Mouse (Mus musculus): ENCODE results near the gene Ifnab. TPM values are rescaled to one million over a fixed set of nuclear protein-coding genes. Genes with fewer than 3 reads are reported as not detected.

The Ifnab gene
- polyA plus RNA-seq, 1 experiment from 2014 or later: not detected

DNA sequence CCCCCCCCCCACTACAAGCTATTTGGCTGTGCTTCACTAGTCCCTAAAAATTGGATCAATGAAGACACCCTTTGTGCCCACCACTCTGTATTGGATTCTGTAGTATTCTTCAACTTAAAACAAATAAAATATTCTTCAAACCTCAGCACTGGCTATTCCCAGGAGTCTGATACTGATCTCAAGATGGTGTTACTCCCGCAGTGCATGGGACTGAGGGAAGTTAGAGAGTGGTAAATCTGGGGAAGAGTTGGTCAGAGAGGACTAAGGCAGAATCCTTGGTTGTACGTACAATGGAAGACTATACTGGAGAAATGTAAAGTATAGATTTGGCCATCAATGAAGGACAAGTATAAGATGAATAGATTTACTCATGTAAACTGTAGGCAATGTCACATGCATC, 48.6 kb downstream of the Ifnab start:
- ATAC-seq (ENCODE audit: low FRiP score): 0 out of 2 replicates have a peak, but pooled peaks have one; percentile 20
- no peak overlapping the region for H3K27ac ChIP-seq (ENCODE audit: low read depth, low read length)
- H3K9me3 ChIP-seq (ENCODE audit: control insufficient read depth, low read length): no peaks in the 10 kb centered on the region
- no peak overlapping the region for H3K4me3 ChIP-seq (ENCODE audit: low read depth, low read length)
- no peak overlapping the region for H3K9ac ChIP-seq (ENCODE audit: low read depth, low read length)
- 41% methylated on average over 2 of the region's 2 CpGs for WGBS
- no peak for DNase-seq (ENCODE audit: low spot score)
- no peaks in the 10 kb centered on the region for H3K4me1 ChIP-seq (replicated peaks; ENCODE audit: control insufficient read depth, insufficient read depth, low read length)
- no peaks in the 10 kb centered on the region for H3K36me3 ChIP-seq (ENCODE audit: control insufficient read depth, insufficient read depth, low read length)
- no peak overlapping the region for H3K4me2 ChIP-seq (replicated peaks; ENCODE audit: low read depth, low read length)
- no peaks in the 10 kb centered on the region for H3K27me3 ChIP-seq (ENCODE audit: control insufficient read depth, insufficient read depth, low read length)

DNA sequence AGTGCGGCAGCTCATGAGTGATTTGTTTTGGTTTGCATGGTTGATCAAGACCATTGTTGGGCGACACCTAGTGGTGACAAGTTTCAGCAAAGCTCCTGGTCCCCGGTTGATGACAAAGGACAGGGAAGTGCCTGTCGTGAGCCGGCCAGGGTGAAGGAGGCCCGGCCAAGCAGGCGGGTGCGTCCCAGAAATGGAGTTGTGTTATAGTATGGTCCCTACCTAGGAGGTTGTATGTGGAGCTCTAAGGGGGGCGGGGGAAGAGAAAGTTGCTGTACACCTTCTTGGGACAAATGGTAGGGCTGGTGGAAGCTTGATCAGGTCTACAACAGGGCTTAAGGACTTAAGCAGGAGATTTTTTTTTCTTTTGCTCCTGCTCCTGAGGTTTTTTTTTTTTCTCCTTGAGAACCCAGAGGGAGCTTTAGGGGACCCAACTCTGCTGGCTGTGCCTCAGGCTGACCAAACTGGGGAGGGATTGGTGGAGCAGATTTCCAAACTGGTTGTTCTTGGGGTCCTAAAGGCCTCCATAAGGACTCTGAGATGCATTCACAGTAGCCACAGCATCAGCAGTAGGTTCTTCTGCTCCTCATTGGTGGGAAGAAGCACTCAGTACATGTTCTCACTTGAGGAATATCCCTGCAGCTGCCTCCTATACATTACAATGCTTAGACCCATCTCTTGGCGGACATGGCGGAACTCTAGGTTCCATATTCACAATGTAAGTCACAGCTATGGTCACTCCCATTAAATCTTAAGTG, 49.9 kb downstream of the Ifnab start:
- Histone ChIP-seq H3K36me3 (ENCODE audit: control insufficient read depth, insufficient read depth, low read length) (no peaks in the 10 kb centered on the region), H3K9ac (ENCODE audit: low read depth, low read length) (no peak overlapping the region), H3K27me3 (ENCODE audit: control insufficient read depth, insufficient read depth, low read length) (no peaks in the 10 kb centered on the region), H3K9me3 (ENCODE audit: control insufficient read depth, low read length) (no peaks in the 10 kb centered on the region), H3K4me2 (replicated peaks; ENCODE audit: low read depth, low read length) (0 out of 2 replicates have a peak overlapping the region, but pooled peaks have one; percentile 22), H3K4me1 (replicated peaks; ENCODE audit: control insufficient read depth, insufficient read depth, low read length) (no peaks in the 10 kb centered on the region), H3K4me3 (ENCODE audit: low read depth, low read length) (no peak overlapping the region), H3K27ac (ENCODE audit: low read depth, low read length) (no peak overlapping the region; the same call in 1 of the 2 replicates)
- DNase-seq (ENCODE audit: low spot score): peak; percentile 100
- peak; percentile 93 for ATAC-seq (ENCODE audit: low FRiP score)
- WGBS: 22% methylated on average over 11 of the region's 11 CpGs

DNA sequence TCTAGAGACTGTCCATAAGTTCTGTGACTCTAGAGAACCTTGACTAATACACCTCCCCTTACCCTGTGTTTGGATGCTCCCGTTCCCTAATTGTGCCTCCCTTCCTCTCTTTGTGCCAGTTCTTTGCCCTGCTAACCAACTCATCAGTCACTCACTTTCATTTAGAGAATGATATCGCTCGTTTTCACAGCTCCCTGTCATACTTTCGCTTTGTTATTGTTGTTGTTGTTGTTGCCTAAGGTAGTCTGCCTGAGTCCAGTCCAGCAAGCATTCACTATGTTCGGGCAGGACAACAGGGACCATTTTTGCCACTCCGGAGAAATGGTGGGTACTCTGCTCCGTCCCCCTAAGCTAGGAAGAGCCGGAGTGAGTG, 50.5 kb downstream of the Ifnab start:
- H3K27ac ChIP-seq (ENCODE audit: low read depth, low read length): no peak overlapping the region
- H3K27me3 ChIP-seq (ENCODE audit: control insufficient read depth, insufficient read depth, low read length): no peaks in the 10 kb centered on the region
- no peaks in the 10 kb centered on the region for H3K36me3 ChIP-seq (ENCODE audit: control insufficient read depth, insufficient read depth, low read length)
- no peak overlapping the region for H3K4me3 ChIP-seq (ENCODE audit: low read depth, low read length)
- no peaks in the 10 kb centered on the region for H3K4me1 ChIP-seq (replicated peaks; ENCODE audit: control insufficient read depth, insufficient read depth, low read length)
- no peak overlapping the region for H3K9ac ChIP-seq (ENCODE audit: low read depth, low read length)
- peak overlapping the region; percentile 22; the same call in 1 of the 2 replicates for H3K4me2 ChIP-seq (replicated peaks; ENCODE audit: low read depth, low read length)
- H3K9me3 ChIP-seq (ENCODE audit: control insufficient read depth, low read length): no peaks in the 10 kb centered on the region
- WGBS: 69% methylated on average over 8 of the region's 8 CpGs
- DNase-seq (ENCODE audit: low spot score) (no peak), ATAC-seq (ENCODE audit: low FRiP score) (no peak)

Other genes starting within 250 kb of the Ifnab start
- not detected in 2 replicates for gene Ifnb1, start 168.6 kb downstream of the Ifnab start, polyA plus RNA-seq (2014; fragmentation: Nextera tagmentation; extraction: Ambion mirVana)
- gene Ifna15, start 133.1 kb downstream of the Ifnab start, polyA plus RNA-seq (2014; fragmentation: Nextera tagmentation; extraction: Ambion mirVana): not detected in 2 replicates
- gene Ifna14, start 119.6 kb downstream of the Ifnab start, polyA plus RNA-seq (2014; fragmentation: Nextera tagmentation; extraction: Ambion mirVana): not detected in 2 replicates
- gene Ifna9, start 99.0 kb downstream of the Ifnab start, polyA plus RNA-seq (2014; fragmentation: Nextera tagmentation; extraction: Ambion mirVana): not detected in 2 replicates
- gene Ifna12, start 88.0 kb downstream of the Ifnab start, polyA plus RNA-seq (2014; fragmentation: Nextera tagmentation; extraction: Ambion mirVana): not detected in 2 replicates
- not detected in 2 replicates for gene C87499, start 56.9 kb downstream of the Ifnab start, polyA plus RNA-seq (2014; fragmentation: Nextera tagmentation; extraction: Ambion mirVana)
- gene Ifna13, start 46.9 kb downstream of the Ifnab start, polyA plus RNA-seq (2014; fragmentation: Nextera tagmentation; extraction: Ambion mirVana): not detected in 2 replicates
- not detected in 2 replicates for gene Ifna16, start 14.4 kb downstream of the Ifnab start, polyA plus RNA-seq (2014; fragmentation: Nextera tagmentation; extraction: Ambion mirVana)
- not detected in 2 replicates for gene Ifna2, start 7.4 kb downstream of the Ifnab start, polyA plus RNA-seq (2014; fragmentation: Nextera tagmentation; extraction: Ambion mirVana)
- gene Gm26566, start 30.4 kb upstream of the Ifnab start, polyA plus RNA-seq (2014; fragmentation: Nextera tagmentation; extraction: Ambion mirVana): 0.77 and 1.2 TPM in 2 replicates
- 136 and 150 TPM in 2 replicates for gene Klhl9, start 31.1 kb upstream of the Ifnab start, polyA plus RNA-seq (2014; fragmentation: Nextera tagmentation; extraction: Ambion mirVana)
- gene Gm13271, start 63.5 kb upstream of the Ifnab start, polyA plus RNA-seq (2014; fragmentation: Nextera tagmentation; extraction: Ambion mirVana): not detected in 2 replicates
- gene Gm13283, start 68.8 kb upstream of the Ifnab start, polyA plus RNA-seq (2014; fragmentation: Nextera tagmentation; extraction: Ambion mirVana): 0.20 and 0.32 TPM in 2 replicates
- not detected in 2 replicates for gene Gm13290, start 82.5 kb upstream of the Ifnab start, polyA plus RNA-seq (2014; fragmentation: Nextera tagmentation; extraction: Ambion mirVana)
- not detected in 2 replicates for gene Gm13289, start 85.6 kb upstream of the Ifnab start, polyA plus RNA-seq (2014; fragmentation: Nextera tagmentation; extraction: Ambion mirVana)
- gene Gm13272, start 88.5 kb upstream of the Ifnab start, polyA plus RNA-seq (2014; fragmentation: Nextera tagmentation; extraction: Ambion mirVana): not detected in 2 replicates
- not detected in 2 replicates for gene Ifnz, start 90.8 kb upstream of the Ifnab start, polyA plus RNA-seq (2014; fragmentation: Nextera tagmentation; extraction: Ambion mirVana)
- gene Gm13276, start 94.3 kb upstream of the Ifnab start, polyA plus RNA-seq (2014; fragmentation: Nextera tagmentation; extraction: Ambion mirVana): not detected in 2 replicates
- gene Gm13277, start 97.3 kb upstream of the Ifnab start, polyA plus RNA-seq (2014; fragmentation: Nextera tagmentation; extraction: Ambion mirVana): not detected in 2 replicates
- not detected in 2 replicates for gene Gm13278, start 100.2 kb upstream of the Ifnab start, polyA plus RNA-seq (2014; fragmentation: Nextera tagmentation; extraction: Ambion mirVana)
- gene Gm13275, start 103.1 kb upstream of the Ifnab start, polyA plus RNA-seq (2014; fragmentation: Nextera tagmentation; extraction: Ambion mirVana): not detected in 2 replicates
- not detected in 2 replicates for gene Gm13279, start 106.0 kb upstream of the Ifnab start, polyA plus RNA-seq (2014; fragmentation: Nextera tagmentation; extraction: Ambion mirVana)
- gene Gm13285, start 108.3 kb upstream of the Ifnab start, polyA plus RNA-seq (2014; fragmentation: Nextera tagmentation; extraction: Ambion mirVana): 0.40 and 0.82 TPM in 2 replicates
- not detected in 2 replicates for gene Gm13287, start 111.9 kb upstream of the Ifnab start, polyA plus RNA-seq (2014; fragmentation: Nextera tagmentation; extraction: Ambion mirVana)
- not detected in 2 replicates for gene Gm13288, start 114.2 kb upstream of the Ifnab start, polyA plus RNA-seq (2014; fragmentation: Nextera tagmentation; extraction: Ambion mirVana)
- gene Ifna7, start 124.9 kb upstream of the Ifnab start, polyA plus RNA-seq (2014; fragmentation: Nextera tagmentation; extraction: Ambion mirVana): not detected in 2 replicates
- not detected in 2 replicates for gene Ifna11, start 128.6 kb upstream of the Ifnab start, polyA plus RNA-seq (2014; fragmentation: Nextera tagmentation; extraction: Ambion mirVana)
- gene Ifna6, start 136.1 kb upstream of the Ifnab start, polyA plus RNA-seq (2014; fragmentation: Nextera tagmentation; extraction: Ambion mirVana): not detected in 2 replicates
- not detected in 2 replicates for gene Ifna5, start 144.2 kb upstream of the Ifnab start, polyA plus RNA-seq (2014; fragmentation: Nextera tagmentation; extraction: Ambion mirVana)
- not detected in 2 replicates for gene Ifna4, start 150.5 kb upstream of the Ifnab start, polyA plus RNA-seq (2014; fragmentation: Nextera tagmentation; extraction: Ambion mirVana)
- not detected in 2 replicates for gene Ifna1, start 158.7 kb upstream of the Ifnab start, polyA plus RNA-seq (2014; fragmentation: Nextera tagmentation; extraction: Ambion mirVana)
- not detected in 2 replicates for gene Ifne, start 188.8 kb upstream of the Ifnab start, polyA plus RNA-seq (2014; fragmentation: Nextera tagmentation; extraction: Ambion mirVana)